Mouse (Mus musculus): ENCODE measurements around the gene Olfr19.

- TF ChIP-seq CTCF (IDR thresholded peaks at IDR 0.05; ENCODE audit: low read depth) (no peak), EP300 (IDR thresholded peaks at IDR 0.05; ENCODE audit: low read depth) (no peak)
Observed at GRCm38 (mm10) chr16:16676305-16676704, at the start of gene Olfr19.
